ENCODE assay signal across 8 mouse cellular contexts in the genomic region with DNA sequence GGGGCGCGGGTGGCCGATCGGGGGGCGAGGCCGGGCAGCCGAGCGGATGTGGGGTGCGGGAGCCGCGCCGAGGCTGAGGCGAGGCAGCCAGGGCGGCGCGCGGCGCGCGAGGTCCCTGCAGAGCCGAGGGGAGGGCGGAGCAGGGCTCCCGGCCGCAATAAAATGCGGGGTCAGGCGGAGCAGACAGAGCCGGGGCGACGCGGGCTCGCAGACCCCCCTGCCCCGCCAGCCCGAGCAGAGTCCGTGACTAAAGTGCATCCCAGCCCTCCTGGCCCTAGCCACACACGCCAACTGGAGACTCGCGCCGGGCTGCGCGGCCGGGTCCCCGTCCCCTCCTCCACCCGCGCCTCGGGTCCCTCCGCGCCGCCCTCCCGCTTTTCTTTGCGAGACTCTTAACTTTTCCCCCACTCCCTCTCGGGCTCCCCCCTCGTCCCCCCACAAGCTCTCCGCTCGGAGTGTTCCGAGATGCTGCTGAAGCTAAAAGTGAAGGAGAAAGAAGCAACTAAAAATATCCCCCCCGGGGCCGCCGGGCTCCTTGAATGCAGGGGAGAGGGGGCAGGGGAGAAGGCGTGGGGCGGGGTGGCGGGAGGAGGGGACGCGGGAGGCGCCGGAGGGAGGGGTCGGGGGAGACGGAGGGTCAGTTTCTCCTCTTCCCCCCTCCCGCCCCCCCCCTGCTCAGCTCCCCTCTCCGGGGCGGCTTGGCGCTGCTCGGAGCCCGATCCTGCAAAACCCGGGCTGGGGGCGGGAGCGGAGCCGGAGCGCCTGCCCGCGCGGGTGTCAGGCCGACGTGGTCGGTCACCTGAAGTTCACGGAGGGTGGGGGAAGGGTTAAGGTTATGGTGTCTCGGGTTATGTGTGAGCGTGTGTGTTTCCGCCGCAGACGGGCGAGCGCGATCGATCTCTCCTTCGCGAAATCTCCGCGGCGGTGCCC. TPM values are rescaled to one million over a fixed set of nuclear protein-coding genes. Genes with fewer than 3 reads are reported as not detected.
DNase-seq lines count a peak whose midpoint lies in the region; ATAC-seq lines count a peak whose summit lies in the region.

No protein-coding gene starts in this region.

- DNase-seq in ZHBTc4 (ENCODE audit: low read depth, low spot score), result peak; percentile 91
- peak; percentile 63 to 69 for DNase-seq in cerebellum, postnatal 36 days
- peak; percentile 23 to 42 for DNase-seq in gastrocnemius, adult 8-10 months (ENCODE audit: low spot score in 2 of 2)
- peak; percentile 70 to 75 for DNase-seq in left cerebral cortex, postnatal 14 days (ENCODE audit: low spot score in 2 of 2)
- DNase-seq in right cerebral cortex, postnatal 36 days (ENCODE audit: low spot score in 2 of 2), result peak; percentile 58 to 61
- DNase-seq in c-Kit-positive CD71-positive TER-119-positive erythroid progenitor cells, embryonic 14.5 days (ENCODE audit: low spot score), result no peak

- intact Hi-C loops in left cerebral cortex, postnatal 14 days (cut with DNase I), result loop anchor here (2.0 to 10.0 kb wide), 3 partner anchors 115 to 265 kb away; a partner anchor contains a TSS

- ATAC-seq in inflammation-experienced regulatory T-cells, adult 6 months, result peak; percentile 27
- ATAC-seq in megakaryocyte progenitor cell, adult 5-6 weeks (replicated peaks; ENCODE audit: poor library complexity), result peak; percentile 26

RNA-seq across cellular contexts. Expression of a gene that starts 1.4 kb away (rescaled TPM):
- total RNA-seq in gastrocnemius, adult 8-10 months (2022), result 1 to 10 TPM; 2.8 to 4.0 (median 3.4) TPM
- polyA plus RNA-seq in inflammation-experienced regulatory T-cells, adult 6 months (2017; shearing (Covaris generic)), result 1 to 10 TPM; 2.0 to 7.7 (median 6.2) TPM
- total RNA-seq in left cerebral cortex, postnatal 14 days (2021), result 10 to 100 TPM; 37.4 to 40.1 TPM
- total RNA-seq in megakaryocyte progenitor cell, adult 5-6 weeks (2015), result 1.8 and 1.9 TPM in 2 replicates
- total RNA-seq in megakaryocyte progenitor cell, adult 5-6 weeks (2017), result 0.64 and 1.7 TPM in 2 replicates

Comparison
In these comparisons a context has a peak if more than half of its experiments do, and no peak if none do; other contexts are left out.
1. RNA of a gene that starts 1.4 kb away (total RNA-seq): 37.4 to 40.1 TPM in left cerebral cortex, postnatal 14 days; 2.8 to 4.0 TPM in gastrocnemius, adult 8-10 months and 0.64 to 1.9 TPM in megakaryocyte progenitor cell, adult 5-6 weeks; every median in the first group is over 4 times any median in the second.